Mouse (Mus musculus) limb, embryonic 13.5 days (tissue): ENCODE measurements at regions not wholly inside any gene's neighbourhood (a gene's known extent, or its start where the extent isn't known, plus 50 kb on each side); places are given as distances from the start of the nearest gene placed in this dataset.
A peak's percentile ranks its signal among the peaks of the same experiment; 100 is the strongest.

Source experiments
- ATAC-seq: fragments of 200-750 bp; cut with Nextera tagmentation; 2 replicates; pipeline ENCODE4 v1.8.0; 2017; ENCODE audit warnings: low read depth, moderate number of reproducible peaks, moderate TSS enrichment; ENCODE audit not compliant: low FRiP score
- H3K27ac ChIP-seq: fragments of 300-500 bp; sonication (generic); 2 replicates; pipeline ENCODE4 v1.5.1; 2015; ENCODE audit warnings: inconsistent platforms, mild to moderate bottlenecking, moderate library complexity
- H3K27me3 ChIP-seq: fragments of 300-500 bp; sonication (generic); 2 replicates; pipeline ENCODE4 v1.6.1; 2015; ENCODE audit warnings: mild to moderate bottlenecking, inconsistent platforms
- H3K36me3 ChIP-seq: fragments of 300-500 bp; sonication (generic); 2 replicates; pipeline ENCODE4 v1.6.1; 2015; ENCODE audit warnings: inconsistent platforms, mild to moderate bottlenecking, moderate library complexity
- H3K4me1 ChIP-seq: fragments of 300-500 bp; sonication (generic); 2 replicates; pipeline ENCODE4 v1.6.1; 2015; ENCODE audit warnings: inconsistent platforms
- H3K4me2 ChIP-seq: fragments of 300-500 bp; sonication (generic); replicated peaks from 2 replicates; pipeline ENCODE4 v1.6.1; 2015; ENCODE audit warnings: inconsistent platforms, mild to moderate bottlenecking, moderate library complexity
- H3K4me3 ChIP-seq: fragments of 300-500 bp; sonication (generic); 2 replicates; pipeline ENCODE4 v1.5.1; 2015; ENCODE audit warnings: moderate library complexity, mild to moderate bottlenecking, inconsistent platforms
- H3K9ac ChIP-seq: fragments of 300-500 bp; sonication (generic); 2 replicates; pipeline ENCODE4 v1.6.1; 2015; ENCODE audit warnings: mild to moderate bottlenecking, inconsistent platforms
- H3K9me3 ChIP-seq: fragments of 300-500 bp; sonication (generic); 2 replicates; pipeline ENCODE4 v1.6.1; 2016; ENCODE audit warnings: inconsistent platforms
- WGBS: fragments of 180-500 bp; shearing (Covaris S2); methylation state at CpG from one replicate; pipeline ENCODE4 v1.1.7; 2015; 5-methylcytosine and 5-hydroxymethylcytosine counted together

DNA sequence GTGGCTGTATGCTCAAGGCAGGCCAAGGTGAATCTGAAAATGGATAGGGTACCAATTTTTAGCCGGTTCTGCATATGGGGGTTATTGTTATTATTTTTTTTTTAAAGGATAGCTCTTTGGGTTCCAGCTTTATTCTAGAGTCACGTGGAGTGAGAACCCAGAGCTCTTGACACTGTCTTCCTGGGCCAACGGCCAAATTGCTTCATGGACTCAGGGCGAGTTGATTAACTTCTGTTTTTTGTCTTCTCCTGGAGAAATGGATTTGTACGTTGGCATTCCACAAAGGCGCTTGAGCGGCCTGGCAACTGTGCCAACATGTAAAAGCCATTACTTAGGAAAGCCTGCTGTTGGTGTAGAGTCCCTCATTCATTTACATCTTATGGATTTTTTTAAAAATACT lies 134.1 kb upstream of the Ubr2 start:
- H3K4me1 ChIP-seq: peaks cover 59% of the 10 kb centered on the region
- peak overlapping the region; percentile 10; the same call in 1 of the 2 replicates for H3K27ac ChIP-seq
- H3K4me3 ChIP-seq: no peak overlapping the region
- H3K4me2 ChIP-seq: peak overlapping the region; percentile 90; the same call in 1 of the 2 replicates
- peaks cover 15% of the 10 kb centered on the region for H3K36me3 ChIP-seq
- ATAC-seq: no peak
- no peaks in the 10 kb centered on the region for H3K27me3 ChIP-seq
- 80% methylated on average over 7 of the region's 7 CpGs for WGBS
- no peaks in the 10 kb centered on the region for H3K9me3 ChIP-seq
- no peak overlapping the region for H3K9ac ChIP-seq

- Histone ChIP-seq H3K4me1 (peaks cover 62% of the 10 kb centered on the region), H3K4me2 (peak overlapping the region; percentile 90), H3K9me3 (no peaks in the 10 kb centered on the region), H3K27me3 (no peaks in the 10 kb centered on the region), H3K9ac (no peak overlapping the region), H3K4me3 (no peak overlapping the region), H3K36me3 (peaks cover 10% of the 10 kb centered on the region), H3K27ac (no peak overlapping the region; the same call in 1 of the 2 replicates)
- WGBS: 67% methylated on average over 7 of the region's 7 CpGs
- no peak for ATAC-seq
Measured at GRCm38 (mm10) chr17:47143898-47144297, 133.5 kb upstream of the Ubr2 start.

- Histone ChIP-seq H3K4me3 (peak overlapping the region; percentile 72), H3K4me1 (peaks cover 56% of the 10 kb centered on the region), H3K9ac (peak overlapping the region; percentile 90), H3K27ac (peak overlapping the region; percentile 99; the same call in 1 of the 2 replicates), H3K4me2 (peak overlapping the region; percentile 90), H3K36me3 (peaks cover 7% of the 10 kb centered on the region), H3K9me3 (no peaks in the 10 kb centered on the region), H3K27me3 (no peaks in the 10 kb centered on the region)
- 14% methylated on average over 7 of the region's 7 CpGs for WGBS
- ATAC-seq: no peak
Measured at GRCm38 (mm10) chr17:47142885-47143284, 132.5 kb upstream of the Ubr2 start.

GRCm38 (mm10) chr17:47142276-47142675 lies 131.9 kb upstream of the Ubr2 start:
- peaks cover 52% of the 10 kb centered on the region for H3K4me1 ChIP-seq
- peak overlapping the region; percentile 90 for H3K9ac ChIP-seq
- no peaks in the 10 kb centered on the region for H3K27me3 ChIP-seq
- peak overlapping the region; percentile 90 for H3K4me2 ChIP-seq
- H3K9me3 ChIP-seq: no peaks in the 10 kb centered on the region
- no peak for ATAC-seq
- WGBS: 3% methylated on average over 7 of the region's 7 CpGs
- H3K27ac ChIP-seq: peak overlapping the region; percentile 99
- peaks cover 7% of the 10 kb centered on the region for H3K36me3 ChIP-seq
- H3K4me3 ChIP-seq: peak overlapping the region; percentile 72

- peak overlapping the region; percentile 90 for H3K4me2 ChIP-seq
- peak overlapping the region; percentile 90 for H3K9ac ChIP-seq
- peaks cover 7% of the 10 kb centered on the region for H3K36me3 ChIP-seq
- no peak for ATAC-seq
- peaks cover 49% of the 10 kb centered on the region for H3K4me1 ChIP-seq
- H3K27me3 ChIP-seq: no peaks in the 10 kb centered on the region
- no peaks in the 10 kb centered on the region for H3K9me3 ChIP-seq
- peak overlapping the region; percentile 99 for H3K27ac ChIP-seq
- peak overlapping the region; percentile 72 for H3K4me3 ChIP-seq
- under 1% methylated on average over 12 of the region's 12 CpGs for WGBS
Measured at GRCm38 (mm10) chr17:47141843-47142215, 131.5 kb upstream of the Ubr2 start.

- ATAC-seq: peak; percentile 80
- Histone ChIP-seq H3K9ac (peak overlapping the region; percentile 90), H3K27me3 (no peaks in the 10 kb centered on the region), H3K36me3 (peaks cover 7% of the 10 kb centered on the region), H3K27ac (peak overlapping the region; percentile 99), H3K4me1 (peaks cover 46% of the 10 kb centered on the region), H3K9me3 (no peaks in the 10 kb centered on the region), H3K4me3 (peak overlapping the region; percentile 72), H3K4me2 (peak overlapping the region; percentile 90)
- 1% methylated on average over 35 of the region's 35 CpGs for WGBS
Measured at GRCm38 (mm10) chr17:47140969-47141842, 130.8 kb upstream of the Ubr2 start.

GRCm38 (mm10) chr17:47140241-47140968 lies 130.0 kb upstream of the Ubr2 start:
- Histone ChIP-seq H3K4me1 (peaks cover 39% of the 10 kb centered on the region), H3K9ac (peak overlapping the region; percentile 90), H3K27ac (peak overlapping the region; percentile 99), H3K9me3 (no peaks in the 10 kb centered on the region), H3K27me3 (no peaks in the 10 kb centered on the region), H3K4me2 (peak overlapping the region; percentile 90), H3K36me3 (peaks cover 2% of the 10 kb centered on the region; the same call in 1 of the 2 replicates), H3K4me3 (peak overlapping the region; percentile 72)
- peak; percentile 35; the same call in 1 of the 2 replicates for ATAC-seq
- WGBS: under 1% methylated on average over 49 of the region's 53 CpGs

GRCm38 (mm10) chr17:47139730-47140231 lies 129.4 kb upstream of the Ubr2 start:
- Histone ChIP-seq H3K4me1 (peaks cover 33% of the 10 kb centered on the region), H3K9me3 (no peaks in the 10 kb centered on the region), H3K36me3 (no peaks in the 10 kb centered on the region; the same call in 1 of the 2 replicates), H3K27ac (peak overlapping the region; percentile 99), H3K4me2 (peak overlapping the region; percentile 90), H3K4me3 (peak overlapping the region; percentile 72), H3K9ac (peak overlapping the region; percentile 90), H3K27me3 (no peaks in the 10 kb centered on the region)
- 0% methylated on average over 17 of the region's 34 CpGs for WGBS
- peak; percentile 94 for ATAC-seq

GRCm38 (mm10) chr17:47139171-47139617 lies 128.8 kb upstream of the Ubr2 start:
- H3K4me1 ChIP-seq: peaks cover 27% of the 10 kb centered on the region
- peak overlapping the region; percentile 72 for H3K4me3 ChIP-seq
- no peaks in the 10 kb centered on the region for H3K27me3 ChIP-seq
- under 1% methylated on average over 21 of the region's 27 CpGs for WGBS
- H3K36me3 ChIP-seq: no peaks in the 10 kb centered on the region
- H3K27ac ChIP-seq: peak overlapping the region; percentile 99
- H3K4me2 ChIP-seq: peak overlapping the region; percentile 90
- ATAC-seq: 0 out of 2 replicates have a peak, but pooled peaks have one; percentile 0
- H3K9me3 ChIP-seq: no peaks in the 10 kb centered on the region
- H3K9ac ChIP-seq: peak overlapping the region; percentile 65

- Histone ChIP-seq H3K4me3 (no peak overlapping the region), H3K4me1 (peaks cover 17% of the 10 kb centered on the region), H3K36me3 (no peaks in the 10 kb centered on the region), H3K27ac (no peak overlapping the region), H3K9ac (no peak overlapping the region), H3K27me3 (no peaks in the 10 kb centered on the region), H3K4me2 (no peak overlapping the region), H3K9me3 (no peaks in the 10 kb centered on the region)
- no peak for ATAC-seq
- WGBS: 49% methylated on average over 6 of the region's 6 CpGs
Measured at GRCm38 (mm10) chr17:47138174-47138573, 127.8 kb upstream of the Ubr2 start.

GRCm38 (mm10) chr17:47135391-47135790 lies 125.0 kb upstream of the Ubr2 start:
- Histone ChIP-seq H3K4me1 (peaks cover 7% of the 10 kb centered on the region), H3K4me2 (no peak overlapping the region), H3K9ac (no peak overlapping the region), H3K36me3 (no peaks in the 10 kb centered on the region), H3K27me3 (no peaks in the 10 kb centered on the region), H3K27ac (no peak overlapping the region), H3K4me3 (no peak overlapping the region), H3K9me3 (no peaks in the 10 kb centered on the region)
- ATAC-seq: no peak
- WGBS: 81% methylated on average over 5 of the region's 5 CpGs

GRCm38 (mm10) chr17:47133785-47134184 lies 123.4 kb upstream of the Ubr2 start:
- ATAC-seq: no peak
- Histone ChIP-seq H3K9ac (no peak overlapping the region), H3K27me3 (no peaks in the 10 kb centered on the region), H3K36me3 (no peaks in the 10 kb centered on the region), H3K4me2 (no peak overlapping the region), H3K4me3 (no peak overlapping the region), H3K9me3 (no peaks in the 10 kb centered on the region), H3K27ac (no peak overlapping the region), H3K4me1 (peaks cover 3% of the 10 kb centered on the region; the same call in 1 of the 2 replicates)
- 67% methylated on average over 1 of the region's 2 CpGs for WGBS
